Mouse (Mus musculus) WW6 (cell line): ENCODE data around the gene Fgfr4.

Experiments
- DNase-seq: peaks from one replicate; pipeline ENCODE4 v3.0.0-alpha.2; 2013; ENCODE audit warnings: low read depth, low spot score

Gene Fgfr4

GRCm38 (mm10) chr13:55152621-55153415 is at the start of gene Fgfr4:
Fgfr4 (plus strand) TSS chr13:55152640.
- DNase-seq, result no peak

GRCm38 (mm10) chr13:55103351-55103750 is 49.1 kb upstream of the Fgfr4 start:
- DNase-seq, result no peak

- peak; percentile 86 for DNase-seq
Measured at GRCm38 (mm10) chr13:55105045-55105952, 47.1 kb upstream of the Fgfr4 start, which contains the start of gene Zfp346. Zfp346 (plus strand) TSS chr13:55105311.

GRCm38 (mm10) chr13:55105953-55106691 is 46.3 kb upstream of the Fgfr4 start:
- DNase-seq, result no peak

GRCm38 (mm10) chr13:55107116-55107515 is 45.3 kb upstream of the Fgfr4 start:
- DNase-seq, result no peak

GRCm38 (mm10) chr13:55107694-55108093 is 44.7 kb upstream of the Fgfr4 start:
- DNase-seq, result no peak

GRCm38 (mm10) chr13:55114375-55114774 is 38.1 kb upstream of the Fgfr4 start:
- DNase-seq, result no peak

GRCm38 (mm10) chr13:55124903-55125302 is 27.5 kb upstream of the Fgfr4 start:
- DNase-seq, result no peak

- no peak for DNase-seq
Measured at GRCm38 (mm10) chr13:55133448-55133847, 19.0 kb upstream of the Fgfr4 start, which contains the start of gene Gm17617. Gm17617 (minus strand) TSS chr13:55133548.

- no peak for DNase-seq
Measured at GRCm38 (mm10) chr13:55135382-55135781, 17.1 kb upstream of the Fgfr4 start.

GRCm38 (mm10) chr13:55140271-55140670 is 12.2 kb upstream of the Fgfr4 start:
- DNase-seq, result no peak

- DNase-seq, result no peak
Measured at GRCm38 (mm10) chr13:55153951-55154350, 1.5 kb downstream of the Fgfr4 start.

GRCm38 (mm10) chr13:55162365-55162764 is 9.9 kb downstream of the Fgfr4 start:
- DNase-seq, result no peak

- no peak for DNase-seq
Measured at GRCm38 (mm10) chr13:55163553-55163952, 11.1 kb downstream of the Fgfr4 start.

GRCm38 (mm10) chr13:55165831-55166339 is 13.4 kb downstream of the Fgfr4 start:
- no peak for DNase-seq

- no peak for DNase-seq
Measured at GRCm38 (mm10) chr13:55166806-55167725, 14.6 kb downstream of the Fgfr4 start.

GRCm38 (mm10) chr13:55167798-55168197 is 15.4 kb downstream of the Fgfr4 start:
- DNase-seq, result no peak

- DNase-seq, result no peak
Measured at GRCm38 (mm10) chr13:55168255-55168654, 15.8 kb downstream of the Fgfr4 start.

- no peak for DNase-seq
Measured at GRCm38 (mm10) chr13:55168958-55169369, 16.5 kb downstream of the Fgfr4 start.
